Mouse (Mus musculus) E14TG2a.4 (cell line): ENCODE results near the gene Ergic1.

ENCODE experiments used
- CTCF ChIP-seq: conservative IDR thresholded peaks from 2 replicates; pipeline ENCODE4 v1.5.1; 2014; ENCODE audit warnings: low read length
- NANOG ChIP-seq: IDR thresholded peaks from 2 replicates; pipeline ENCODE4 v1.6.1; 2014; ENCODE audit warnings: borderline replicate concordance, low read length, mixed read lengths

DNA sequence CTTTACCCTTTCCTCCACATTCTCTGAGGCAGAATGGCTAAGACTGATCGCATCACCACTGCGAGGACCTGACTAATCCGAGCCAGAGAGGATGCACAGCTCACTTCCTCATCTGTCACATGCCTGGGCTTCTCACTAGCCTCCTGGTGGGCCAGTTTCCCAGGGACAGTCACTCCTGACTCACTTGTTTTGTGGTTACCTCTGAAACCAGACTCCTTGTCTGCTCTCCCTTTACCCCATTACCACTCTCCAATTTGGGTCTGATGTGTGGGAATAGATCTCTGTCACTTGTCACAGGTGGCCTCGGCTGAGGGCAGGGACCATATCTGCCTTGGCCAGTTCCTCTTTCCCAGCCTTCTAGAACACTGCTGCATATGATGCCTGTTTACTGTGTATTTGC lies 44.3 kb downstream of the Ergic1 start:
- TF ChIP-seq CTCF (no peak), NANOG (no peak)
